Mouse (Mus musculus) olfactory bulb, adult 2 months (tissue): ENCODE results near the gene Smim15.

Source experiments
- CTCF ChIP-seq: fragments of 200-500 bp; IDR thresholded peaks from 2 replicates; pipeline ENCODE4 v1.5.1; 2012; ENCODE audit warnings: low read depth, mild to moderate bottlenecking, low read length, moderate library complexity; ENCODE audit not compliant: insufficient read depth
- POLR2A ChIP-seq: fragments of 200-500 bp; IDR thresholded peaks from 2 replicates; pipeline ENCODE4 v1.6.1; 2012; ENCODE audit warnings: mild to moderate bottlenecking, low read depth, low read length, moderate library complexity; ENCODE audit not compliant: insufficient read depth

GRCm38 (mm10) chr13:108040451-108040850 lies 3.8 kb upstream of the Smim15 start:
- TF ChIP-seq POLR2A = no peak
- TF ChIP-seq CTCF = no peak
